Mouse (Mus musculus) forebrain, embryonic 10.5 days (tissue): Measurements from ENCODE around the gene Map4. TPM values are rescaled to one million over a fixed set of nuclear protein-coding genes. Genes with fewer than 3 reads are reported as not detected.

Experiments used
- DNase-seq: peaks from one replicate; pipeline ENCODE4 v3.0.0-alpha.2; 2017; ENCODE audit warnings: low spot score; ENCODE audit errors: extremely low spot score
- H3K27ac ChIP-seq: fragments of 300-500 bp; sonication (generic); 2 replicates; pipeline ENCODE4 v1.5.1; 2016; ENCODE audit warnings: mild to moderate bottlenecking
- H3K27me3 ChIP-seq: fragments of 300-500 bp; sonication (generic); 2 replicates; pipeline ENCODE4 v1.6.1; 2016; ENCODE audit warnings: mild to moderate bottlenecking; ENCODE audit not compliant: poor library complexity, severe bottlenecking
- H3K36me3 ChIP-seq: fragments of 300-500 bp; sonication (generic); replicated peaks from 2 replicates; pipeline ENCODE4 v1.6.1; 2016; ENCODE audit warnings: mild to moderate bottlenecking, moderate library complexity
- H3K4me1 ChIP-seq: fragments of 300-500 bp; sonication (generic); 2 replicates; pipeline ENCODE4 v1.6.1; 2016
- H3K4me3 ChIP-seq: fragments of 300-500 bp; sonication (generic); 2 replicates; pipeline ENCODE4 v1.5.1; 2016; ENCODE audit warnings: mild to moderate bottlenecking, moderate library complexity
- H3K9me3 ChIP-seq: fragments of 300-500 bp; sonication (generic); 2 replicates; pipeline ENCODE4 v1.6.1; 2016; ENCODE audit warnings: mild to moderate bottlenecking, moderate library complexity
- WGBS: fragments of 180-500 bp; shearing (Covaris S2); methylation state at CpG from one replicate; pipeline ENCODE4 v1.1.7; 2016; 5-methylcytosine and 5-hydroxymethylcytosine counted together
- microRNA-seq: library from miRNA; unstranded; fragments of <30 nt; microRNA quantifications from one replicate; pipeline ENCODE4, GENCODE M21; 2017
- polyA plus RNA-seq: library from polyadenylated mRNA; unstranded; fragments of >200 nt; fragmentation: Nextera tagmentation; extraction: Ambion mirVana; gene quantifications from 2 replicates; pipeline ENCODE4 v1.2.1, GENCODE M21; 2016

Map4 gene
- polyA plus RNA-seq, 1 experiment from 2014 or later = 52.2 TPM

DNA sequence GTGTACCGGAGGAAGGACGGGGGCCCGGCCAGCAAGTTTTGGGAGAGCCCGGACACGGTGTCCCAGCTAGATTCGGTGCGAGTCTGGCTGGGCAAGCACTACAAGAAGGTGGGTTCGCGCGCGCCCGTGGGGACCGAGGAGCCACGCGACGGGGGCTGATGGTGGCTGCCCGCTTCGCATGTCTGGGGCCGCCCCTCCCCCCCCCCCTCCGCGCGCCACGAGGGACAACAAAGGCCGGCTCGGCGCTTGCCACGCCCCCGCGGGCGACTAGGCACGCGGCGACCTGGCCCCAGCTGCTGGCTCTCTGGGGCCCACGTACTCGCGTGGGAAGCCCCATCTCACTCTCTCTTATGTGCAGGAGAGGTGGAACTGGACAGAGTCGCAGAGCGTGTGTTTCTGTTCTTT, 200.9 kb downstream of the Map4 start:
- peaks cover 44% of the 10 kb centered on the region for H3K36me3 ChIP-seq
- peaks cover 33% of the 10 kb centered on the region for H3K4me1 ChIP-seq
- no peaks in the 10 kb centered on the region for H3K27me3 ChIP-seq
- H3K27ac ChIP-seq = peak overlapping the region; percentile 99
- H3K9me3 ChIP-seq = no peaks in the 10 kb centered on the region
- H3K4me3 ChIP-seq = peak overlapping the region; percentile 96
- WGBS = under 1% methylated on average over 34 of the region's 38 CpGs
- no peak for DNase-seq

DNA sequence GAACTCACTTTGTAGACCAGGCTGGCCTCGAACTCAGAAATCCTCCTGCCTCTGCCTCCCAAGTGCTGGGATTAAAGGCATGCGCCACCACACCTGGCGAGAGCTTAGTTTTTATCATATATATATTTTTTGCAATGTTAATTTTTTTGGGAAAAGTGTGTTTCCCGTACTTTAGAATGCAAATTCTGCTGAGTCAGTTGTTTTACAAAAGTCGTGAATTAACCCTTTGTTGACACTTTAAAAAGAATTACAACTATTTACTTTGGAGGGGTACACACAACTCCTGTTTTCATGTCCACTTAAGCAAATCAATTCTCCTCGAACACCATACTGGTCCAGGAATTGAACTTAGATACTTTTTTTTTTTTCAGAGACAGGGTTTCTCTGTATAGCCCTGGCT, 201.7 kb downstream of the Map4 start:
- Histone ChIP-seq H3K4me1 (peaks cover 33% of the 10 kb centered on the region), H3K9me3 (no peaks in the 10 kb centered on the region), H3K4me3 (peak overlapping the region; percentile 96), H3K27ac (peak overlapping the region; percentile 99), H3K27me3 (no peaks in the 10 kb centered on the region), H3K36me3 (peaks cover 51% of the 10 kb centered on the region)
- DNase-seq = no peak
- 76% methylated on average over 6 of the region's 6 CpGs for WGBS

Small RNA genes lying within 50 kb of the gene (microRNA-seq; reads per million reads assigned to microRNA genes)
- 2.4 reads per million for gene Mir7089

Other genes starting within 250 kb of the Map4 start
- not detected in 2 replicates for gene Fbxw18, start 228.8 kb upstream of the Map4 start, polyA plus RNA-seq
- gene Fbxw26, start 185.4 kb upstream of the Map4 start, polyA plus RNA-seq = not detected in 2 replicates
- not detected in 2 replicates for gene Fbxw27, start 140.8 kb upstream of the Map4 start, polyA plus RNA-seq
- not detected in 2 replicates for gene Spink8, start 119.2 kb upstream of the Map4 start, polyA plus RNA-seq
- gene Nme6, start 98.7 kb upstream of the Map4 start, polyA plus RNA-seq = 116 and 124 TPM in 2 replicates
- not detected in 2 replicates for gene Camp, start 81.8 kb upstream of the Map4 start, polyA plus RNA-seq
- gene Cdc25a, start 55.9 kb upstream of the Map4 start, polyA plus RNA-seq = 42.2 and 45.5 TPM in 2 replicates
- gene Smarcc1, start 186.2 kb downstream of the Map4 start, polyA plus RNA-seq = 181 and 205 TPM in 2 replicates
- 186 and 200 TPM in 2 replicates for gene Dhx30, start 186.4 kb downstream of the Map4 start, polyA plus RNA-seq